Mouse (Mus musculus) cortical plate, adult 2 months (tissue): ENCODE results near the gene Camk2b.

ENCODE experiments used
- CTCF ChIP-seq: fragments of 200-500 bp; IDR thresholded peaks from 2 replicates; pipeline ENCODE4 v1.5.1; 2011; ENCODE audit warnings: mild to moderate bottlenecking, control low read depth, low read length; ENCODE audit not compliant: insufficient read depth; ENCODE audit errors: extremely low read depth
- POLR2A ChIP-seq: fragments of 200-500 bp; IDR thresholded peaks from 2 replicates; pipeline ENCODE4 v1.6.1; 2011; ENCODE audit warnings: mild to moderate bottlenecking, low read length, control low read depth; ENCODE audit not compliant: insufficient read depth; ENCODE audit errors: extremely low read depth

DNA sequence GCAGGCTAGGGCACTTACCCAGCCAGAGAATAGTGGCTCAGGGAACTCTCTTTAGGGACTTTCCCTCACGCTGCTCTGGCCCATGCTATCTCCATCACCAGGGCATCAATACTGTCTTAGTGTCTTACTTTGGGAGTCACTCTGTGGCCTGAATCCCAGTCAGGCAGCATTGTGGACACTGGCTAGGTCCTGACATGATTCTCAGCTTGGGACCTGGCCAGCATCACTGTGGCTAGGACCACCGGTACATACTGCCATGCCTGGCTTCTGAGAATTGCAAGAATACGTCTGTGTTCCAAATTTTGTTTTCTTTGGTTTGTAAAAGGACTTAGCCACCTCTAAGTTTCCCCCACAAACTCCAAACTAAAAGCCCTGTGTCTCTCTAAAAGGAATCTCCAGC lies 71.3 kb downstream of the Camk2b start:
- no peak for TF ChIP-seq CTCF
- no peak for TF ChIP-seq POLR2A
